Mouse (Mus musculus) MEL (cell line): ENCODE data around the gene Bag6. TPM values are rescaled to one million over a fixed set of nuclear protein-coding genes. Genes with fewer than 3 reads are reported as not detected.

Source experiments
- DNase-seq: peaks from one replicate; pipeline ENCODE4 v3.0.0; 2011; ENCODE audit warnings: low read depth, low spot score
- H3K27ac ChIP-seq: 2 replicates; pipeline ENCODE4 v1.5.1; 2012; ENCODE audit warnings: low read depth, mild to moderate bottlenecking, control low read depth, low read length, moderate library complexity; ENCODE audit not compliant: control insufficient read depth
- H3K27me3 ChIP-seq, 2 experiments: fragments of 150-350 bp in 1 of 2; sonication (generic) in 1 of 2; 2 replicates each; pipeline ENCODE4 v1.6.1; 2012; ENCODE audit warnings: low read length in 2 of 2, mild to moderate bottlenecking in 2 of 2, improper control_type of control experiment in 1 of 2, moderate library complexity in 1 of 2; ENCODE audit not compliant: insufficient read depth in 2 of 2, control insufficient read depth in 1 of 2
- H3K36me3 ChIP-seq, 2 experiments: 2 replicates each; pipeline ENCODE4 v1.6.1; 2012 to 2014; ENCODE audit warnings: low read length in 2 of 2, improper control_type of control experiment in 1 of 2, inconsistent platforms in 1 of 2, mild to moderate bottlenecking in 1 of 2; ENCODE audit not compliant: insufficient read depth in 2 of 2, control insufficient read depth in 1 of 2
- H3K4me1 ChIP-seq, 2 experiments: fragments of 150-350 bp in 1 of 2; sonication (generic) in 1 of 2; 2 replicates each; pipeline ENCODE4 v1.6.1; 2012; ENCODE audit warnings: low read length in 2 of 2, improper control_type of control experiment in 1 of 2, mild to moderate bottlenecking in 1 of 2; ENCODE audit not compliant: insufficient read depth in 2 of 2, control insufficient read depth in 1 of 2
- H3K4me3 ChIP-seq, 2 experiments: fragments of 150-350 bp in 1 of 2; sonication (generic) in 1 of 2; 2 replicates each; pipeline ENCODE4 v1.5.1; 2012; ENCODE audit warnings: low read depth in 2 of 2, low read length in 2 of 2, mild to moderate bottlenecking in 2 of 2, moderate library complexity in 2 of 2, control low read depth in 1 of 2, improper control_type of control experiment in 1 of 2; ENCODE audit not compliant: control insufficient read depth in 1 of 2, insufficient read depth in 1 of 2
- H3K79me2 ChIP-seq: 2 replicates; pipeline ENCODE4 v1.6.1; 2012; ENCODE audit warnings: mild to moderate bottlenecking, low read length, moderate library complexity; ENCODE audit not compliant: control insufficient read depth, poor library complexity, insufficient read depth
- H3K9ac ChIP-seq: 2 replicates; pipeline ENCODE4 v1.6.1; 2012; ENCODE audit warnings: low read depth, mild to moderate bottlenecking, control low read depth, low read length, moderate library complexity; ENCODE audit not compliant: control insufficient read depth, poor library complexity, severe bottlenecking
- H3K9me3 ChIP-seq: fragments of 150-350 bp; sonication (generic); replicated peaks from 2 replicates; pipeline ENCODE4 v1.6.1; 2012; ENCODE audit warnings: mild to moderate bottlenecking, low read length, improper control_type of control experiment, moderate library complexity; ENCODE audit not compliant: insufficient read depth
- CHD1 ChIP-seq: IDR thresholded peaks from 2 replicates; pipeline ENCODE4 v1.6.1; 2012; ENCODE audit warnings: low read depth, mild to moderate bottlenecking, inconsistent platforms, low read length, improper control_type of control experiment
- CTCF ChIP-seq, 3 experiments: IDR thresholded peaks in 2 of 3; conservative IDR thresholded peaks in 1 of 3; 2 replicates each; pipeline ENCODE4 v1.5.1; 2011 to 2012; ENCODE audit warnings: low read length in 3 of 3, low read depth in 2 of 3, mild to moderate bottlenecking in 2 of 3, improper control_type of control experiment in 1 of 3, inconsistent platforms in 1 of 3, mixed read lengths in 1 of 3, moderate library complexity in 1 of 3; ENCODE audit not compliant: control insufficient read depth in 1 of 3, insufficient read depth in 1 of 3, poor library complexity in 1 of 3, severe bottlenecking in 1 of 3
- E2F4 ChIP-seq: IDR thresholded peaks from 2 replicates; pipeline ENCODE4 v1.6.1; 2011; ENCODE audit warnings: low read depth, low read length, improper control_type of control experiment, borderline replicate concordance
- ELF1 ChIP-seq: IDR thresholded peaks from 2 replicates; pipeline ENCODE4 v1.6.1; 2014; ENCODE audit warnings: low read depth, mild to moderate bottlenecking, inconsistent platforms, low read length, improper control_type of control experiment, moderate library complexity
- ETS1 ChIP-seq: IDR thresholded peaks from 2 replicates; pipeline ENCODE4 v1.6.1; 2012; ENCODE audit warnings: low read depth, mild to moderate bottlenecking, inconsistent platforms, low read length, improper control_type of control experiment, moderate library complexity
- GABPA ChIP-seq: IDR thresholded peaks from 2 replicates; pipeline ENCODE4 v1.6.1; 2012; ENCODE audit warnings: low read depth, mild to moderate bottlenecking, inconsistent platforms, low read length, improper control_type of control experiment, moderate library complexity
- JUND ChIP-seq: IDR thresholded peaks from 2 replicates; pipeline ENCODE4 v1.6.1; 2011; ENCODE audit warnings: low read depth, mild to moderate bottlenecking, improper control_type of control experiment, low read length
- MAX ChIP-seq: IDR thresholded peaks from 2 replicates; pipeline ENCODE4 v1.6.1; 2011; ENCODE audit warnings: low read length, improper control_type of control experiment
- POLR2A ChIP-seq, 2 experiments: IDR thresholded peaks; 2 replicates each; pipeline ENCODE4 v1.6.1; 2011 to 2012; ENCODE audit warnings: low read length in 2 of 2, mild to moderate bottlenecking in 2 of 2, control low read depth in 1 of 2, improper control_type of control experiment in 1 of 2, low read depth in 1 of 2, moderate library complexity in 1 of 2; ENCODE audit not compliant: control insufficient read depth in 1 of 2, insufficient read depth in 1 of 2, poor library complexity in 1 of 2
- POLR2AphosphoS2 ChIP-seq: IDR thresholded peaks from 2 replicates; pipeline ENCODE4 v1.6.1; 2011; ENCODE audit warnings: low read length, improper control_type of control experiment
- RAD21 ChIP-seq: IDR thresholded peaks from 2 replicates; pipeline ENCODE4 v1.6.1; 2011; ENCODE audit warnings: mild to moderate bottlenecking, low read depth, low read length, improper control_type of control experiment
- TAL1 ChIP-seq: IDR thresholded peaks from 2 replicates; pipeline ENCODE4 v1.6.1; 2012; ENCODE audit warnings: mild to moderate bottlenecking, inconsistent platforms, low read length, moderate library complexity, mixed read lengths
- TCF12 ChIP-seq: IDR thresholded peaks from 2 replicates; pipeline ENCODE4 v1.6.1; 2014; ENCODE audit warnings: low read depth, mild to moderate bottlenecking, inconsistent platforms, low read length, improper control_type of control experiment, moderate library complexity
- UBTF ChIP-seq: IDR thresholded peaks from 2 replicates; pipeline ENCODE4 v1.6.1; 2012; ENCODE audit warnings: low read depth, mild to moderate bottlenecking, inconsistent platforms, low read length, improper control_type of control experiment, moderate library complexity, borderline replicate concordance; ENCODE audit not compliant: insufficient read depth
- USF2 ChIP-seq, 2 experiments: IDR thresholded peaks; 2 replicates each; pipeline ENCODE4 v1.6.1; 2011 to 2012; ENCODE audit warnings: improper control_type of control experiment in 2 of 2, low read length in 2 of 2, borderline replicate concordance in 1 of 2, inconsistent platforms in 1 of 2, low read depth in 1 of 2, mild to moderate bottlenecking in 1 of 2; ENCODE audit not compliant: insufficient read depth in 1 of 2
- ZC3H11A ChIP-seq: IDR thresholded peaks from 2 replicates; pipeline ENCODE4 v1.6.1; 2012; ENCODE audit warnings: low read depth, mild to moderate bottlenecking, inconsistent platforms, low read length, improper control_type of control experiment
- ZMIZ1 ChIP-seq: IDR thresholded peaks from 2 replicates; pipeline ENCODE4 v1.6.1; 2012; ENCODE audit warnings: low read depth, mild to moderate bottlenecking, inconsistent platforms, low read length, improper control_type of control experiment, moderate library complexity
- polyA plus RNA-seq, 2 experiments: library from polyadenylated mRNA; stranded (reverse) in 1 of 2; unstranded in 1 of 2; fragments of >175 nt in 1 of 2; fragments of >200 nt in 1 of 2; gene quantifications; 2 replicates each; pipeline versions ENCODE4 v1.2.1 to v1.2.4; 2012; ENCODE audit warnings: low replicate concordance in 2 of 2, low read depth in 1 of 2; ENCODE audit not compliant: insufficient read length in 2 of 2, insufficient read depth in 1 of 2, missing spikeins in 1 of 2
- total RNA-seq: library from RNA; depleted of rRNA; stranded (reverse); fragments of 300-350 nt; gene quantifications from 2 replicates; pipeline ENCODE4 v1.2.3, GENCODE M21; 2012

Gene Bag6
- total and polyA plus RNA-seq, 3 experiments: 102 to 283 TPM; not detected in 1

DNA sequence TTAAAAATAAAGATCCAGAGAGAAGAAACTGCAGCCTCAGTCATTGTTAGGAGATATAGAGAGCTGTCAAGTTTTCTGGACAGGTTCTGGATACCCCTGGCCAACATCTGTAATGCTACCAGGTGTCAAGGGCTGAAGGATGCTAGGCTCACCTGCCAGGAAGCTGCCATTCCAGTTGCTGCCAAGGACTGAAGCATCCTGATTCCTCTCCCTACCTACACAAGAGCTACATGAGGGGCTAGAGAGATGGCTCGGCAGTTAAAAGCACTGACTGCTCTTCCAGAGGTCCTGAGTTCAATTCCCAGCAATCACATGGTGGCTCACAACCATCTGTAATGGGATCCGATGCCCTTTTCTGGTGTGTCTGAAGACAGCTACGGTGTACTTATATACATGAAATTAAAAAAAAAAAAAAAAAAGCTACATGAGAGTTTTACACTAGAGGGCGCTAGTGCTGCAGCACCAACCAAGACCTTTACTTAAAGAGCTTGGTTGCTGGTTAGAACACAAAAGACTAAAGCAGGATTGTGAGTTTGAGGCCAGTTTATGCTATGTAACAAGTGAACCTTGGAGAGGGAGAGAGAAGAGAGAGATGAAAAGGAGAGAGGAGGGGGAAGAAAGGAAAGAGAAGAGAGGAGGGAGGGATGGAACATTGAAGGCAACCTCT, 33.7 kb downstream of the Bag6 start (continued):
- TF ChIP-seq TAL1 (no peak), TCF12 (no peak), MAX (no peak), ELF1 (no peak), E2F4 (no peak), ZC3H11A (peak; percentile 87), RAD21 (peak; percentile 87), GABPA (no peak), POLR2AphosphoS2 (no peak)

DNA sequence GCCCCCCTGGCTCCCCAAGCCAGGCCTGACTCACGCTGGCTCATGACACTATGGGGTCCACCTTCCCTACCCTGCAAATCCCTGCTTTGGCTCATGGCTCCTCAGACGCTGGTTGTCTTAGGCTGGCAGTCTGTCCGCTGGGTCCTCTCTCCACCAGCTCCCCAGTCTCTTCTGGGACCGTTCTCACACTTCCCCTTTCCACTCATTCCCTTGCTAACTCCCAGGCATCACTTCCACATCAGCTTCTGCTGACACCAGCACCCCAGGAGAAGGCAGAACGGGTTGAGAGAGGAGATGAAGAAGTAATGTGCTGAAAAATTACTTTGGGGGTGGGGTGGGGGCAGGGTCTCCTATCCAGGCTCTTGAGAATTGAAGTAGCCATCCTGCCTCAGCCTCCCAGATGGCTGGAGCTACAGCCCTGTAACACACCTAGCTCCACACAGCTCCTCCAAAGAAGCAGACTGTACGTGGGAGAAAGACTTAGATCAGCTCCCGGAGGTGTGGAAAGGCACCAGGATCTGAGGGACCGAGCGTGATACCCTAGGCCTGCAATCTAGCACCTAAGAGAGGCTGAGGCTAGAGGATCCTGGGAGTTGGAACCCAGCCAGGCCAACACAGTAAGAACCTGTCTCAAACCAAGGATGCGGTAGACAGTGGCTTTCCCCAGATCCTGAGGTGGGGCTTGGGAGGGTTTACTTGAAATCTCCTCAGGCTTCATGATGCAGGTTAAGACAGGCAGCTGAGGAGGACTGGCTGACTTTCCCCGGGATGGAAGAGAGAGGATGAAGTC, 37.7 kb downstream of the Bag6 start:
- H3K4me3 ChIP-seq: no peak overlapping the region
- peak overlapping the region; percentile 29; the same call in 1 of the 2 replicates for H3K27ac ChIP-seq
- H3K79me2 ChIP-seq: no peaks in the 10 kb centered on the region
- peaks cover 12 to 22% of the 10 kb centered on the region in 2 experiments for H3K4me1 ChIP-seq
- TF ChIP-seq CTCF (IDR thresholded peaks at IDR 0.05 in 2 of 3, conservative IDR thresholded peaks at IDR 0.05 in 1 of 3; ENCODE audit: control insufficient read depth in 1 of 3, insufficient read depth in 1 of 3, low read depth in 2 of 3, low read length in 3 of 3, poor library complexity in 1 of 3, severe bottlenecking in 1 of 3) (no peak), USF2 (IDR thresholded peaks at IDR 0.05; ENCODE audit: borderline replicate concordance in 1 of 2, insufficient read depth in 1 of 2, low read depth in 1 of 2, low read length in 2 of 2) (no peak), JUND (no peak), ZMIZ1 (no peak), CHD1 (no peak), UBTF (no peak), GABPA (no peak), ETS1 (0 out of 2 replicates have a peak, but pooled peaks have one; percentile 7), POLR2A (IDR thresholded peaks at IDR 0.05; ENCODE audit: control insufficient read depth in 1 of 2, insufficient read depth in 1 of 2, low read depth in 1 of 2, low read length in 2 of 2, poor library complexity in 1 of 2) (0 out of 4 replicates have a peak, but pooled peaks of 1 of the 2 experiments have one; percentile 33)
- no peaks in the 10 kb centered on the region for H3K27me3 ChIP-seq
- H3K9ac ChIP-seq: peak overlapping the region; percentile 39
- peaks cover 0 to 15% of the 10 kb centered on the region in 2 experiments; a peak in 2 of 4 replicates for H3K36me3 ChIP-seq
- H3K9me3 ChIP-seq: no peaks in the 10 kb centered on the region
- peak; percentile 76 for DNase-seq
